Mouse (Mus musculus): ENCODE measurements around the gene Smim6. TPM values are rescaled to one million over a fixed set of nuclear protein-coding genes. Genes with fewer than 3 reads are reported as not detected.

Gene Smim6
- total RNA-seq, 2 experiments from 2014 or later = 1.8 TPM; not detected in 1

GRCm38 (mm10) chr11:115900561-115901337 is 11.1 kb upstream of the Smim6 start:
- no peak for DNase-seq (ENCODE audit: low spot score in 2 of 2)

GRCm38 (mm10) chr11:115901338-115902161 is 10.3 kb upstream of the Smim6 start:
- no peak for DNase-seq (ENCODE audit: low spot score in 2 of 2)

- DNase-seq (ENCODE audit: low spot score in 2 of 2) = no peak
These were observed 9.6 kb upstream of the Smim6 start for GRCm38 (mm10) chr11:115902177-115902576.

GRCm38 (mm10) chr11:115902831-115903230 is 9.0 kb upstream of the Smim6 start:
- DNase-seq (ENCODE audit: low spot score in 2 of 2) = no peak

- DNase-seq (ENCODE audit: low spot score in 2 of 2) = no peak
These were observed 8.2 kb upstream of the Smim6 start for GRCm38 (mm10) chr11:115903384-115904230.

- DNase-seq (ENCODE audit: low spot score in 2 of 2) = no peak
These were observed 7.4 kb upstream of the Smim6 start for GRCm38 (mm10) chr11:115904231-115904955.

GRCm38 (mm10) chr11:115904956-115905790 is 6.6 kb upstream of the Smim6 start:
- DNase-seq (ENCODE audit: low spot score in 2 of 2) = no peak

- no peak for DNase-seq (ENCODE audit: low spot score in 2 of 2)
These were observed 5.7 kb upstream of the Smim6 start for GRCm38 (mm10) chr11:115906116-115906515.

- no peak for DNase-seq (ENCODE audit: low spot score in 2 of 2)
These were observed 5.3 kb upstream of the Smim6 start for GRCm38 (mm10) chr11:115906521-115906920.

- no peak for DNase-seq (ENCODE audit: low spot score in 2 of 2)
These were observed 669 bp upstream of the Smim6 start for GRCm38 (mm10) chr11:115911134-115911561.

GRCm38 (mm10) chr11:115916579-115916978 is 4.8 kb downstream of the Smim6 start:
- no peak for DNase-seq (ENCODE audit: low spot score in 2 of 2)

GRCm38 (mm10) chr11:115918637-115919036 is 6.8 kb downstream of the Smim6 start:
- DNase-seq (ENCODE audit: low spot score in 2 of 2) = no peak

GRCm38 (mm10) chr11:115919073-115919472 is 7.3 kb downstream of the Smim6 start:
- no peak for DNase-seq (ENCODE audit: low spot score in 2 of 2)

GRCm38 (mm10) chr11:115920110-115920818 is 8.4 kb downstream of the Smim6 start:
- no peak for DNase-seq (ENCODE audit: low spot score in 2 of 2)

- DNase-seq (ENCODE audit: low spot score in 2 of 2) = no peak
These were observed 10.2 kb downstream of the Smim6 start for GRCm38 (mm10) chr11:115921986-115922385.

- no peak for DNase-seq (ENCODE audit: low spot score in 2 of 2)
These were observed 17.2 kb downstream of the Smim6 start for GRCm38 (mm10) chr11:115929031-115929430.

- DNase-seq (ENCODE audit: low spot score in 2 of 2) = no peak
These were observed 18.0 kb downstream of the Smim6 start for GRCm38 (mm10) chr11:115929818-115930217.

GRCm38 (mm10) chr11:115931235-115931634 is 19.4 kb downstream of the Smim6 start:
- DNase-seq (ENCODE audit: low spot score in 2 of 2) = no peak

All from adrenal gland, postnatal 4 days (tissue).